In genomic region chr10:63021702-63022101, GRCm38 (mm10) we compare ENCODE assay signal across 8 mouse cellular contexts. TPM values are rescaled to one million over a fixed set of nuclear protein-coding genes. Genes with fewer than 3 reads are reported as not detected.
DNase-seq lines count a peak whose midpoint lies in the region; ATAC-seq and TF ChIP-seq lines count a peak whose summit lies in the region.

No protein-coding gene starts in this region.

- H3K4me2 ChIP-seq in forebrain, postnatal 0 days (ENCODE audit: low read depth): peak overlapping the region; percentile 63

- H3K27ac ChIP-seq in gastrocnemius, adult 2 months: peak overlapping the region; percentile 100
- H3K27ac ChIP-seq in forebrain, postnatal 0 days (ENCODE audit: low read depth, low read length): no peak overlapping the region
- no peak overlapping the region for H3K27ac ChIP-seq in macrophage

- TF ChIP-seq CTCF in gastrocnemius, adult 2 months (IDR thresholded peaks at IDR 0.05): no peak
- TF ChIP-seq CTCF in C2C12 (IDR thresholded peaks at IDR 0.05; ENCODE audit: control insufficient read depth, insufficient read depth, insufficient read length): no peak
- TF ChIP-seq CTCF in forebrain, postnatal 0 days (IDR thresholded peaks at IDR 0.05; ENCODE audit: low read depth): no peak

- H3K79me2 ChIP-seq in C2C12 (ENCODE audit: control insufficient read depth, insufficient read depth): peaks cover 69% of the 10 kb centered on the region
- peaks cover 63% of the 10 kb centered on the region for H3K79me2 ChIP-seq in macrophage (ENCODE audit: inconsistent target)

- ATAC-seq in forebrain, postnatal 0 days: no peak
- no peak for ATAC-seq in CD4-positive, CD25-positive, alpha-beta regulatory T cell, adult 4 months

- no peaks in the 10 kb centered on the region for H3K9me3 ChIP-seq in forebrain, postnatal 0 days (ENCODE audit: low read length)

- H3K36me3 ChIP-seq in C2C12 (ENCODE audit: control insufficient read depth, insufficient read depth) (peaks cover 28% of the 10 kb centered on the region), macrophage (ENCODE audit: inconsistent target) (peaks cover 6% of the 10 kb centered on the region; the same call in 1 of the 2 replicates)
- peaks cover 6% of the 10 kb centered on the region for H3K36me3 ChIP-seq in forebrain, postnatal 0 days (ENCODE audit: insufficient read depth)

- intact Hi-C loops in gastrocnemius, adult 2 months (cut with DNase I): loop anchor here (2.0 to 10.0 kb wide), 5 partner anchors 39 to 535 kb away; partner anchors contain the start of genes Ccar1, Herc4, Rufy2 and Vps26a

- H3K4me1 ChIP-seq in forebrain, postnatal 0 days (ENCODE audit: insufficient read depth): peaks cover 32% of the 10 kb centered on the region

- H3K4me3 ChIP-seq in gastrocnemius, adult 2 months: peak overlapping the region; percentile 74
- peak overlapping the region; percentile 72 for H3K4me3 ChIP-seq in C2C12 (ENCODE audit: insufficient read depth, poor library complexity, severe bottlenecking)
- H3K4me3 ChIP-seq in forebrain, postnatal 0 days (ENCODE audit: low read depth, low read length): peak overlapping the region; percentile 82
- peak overlapping the region; percentile 95; the same call in 1 of the 2 replicates for H3K4me3 ChIP-seq in macrophage (ENCODE audit: inconsistent target)

- 23% methylated on average over 4 of the region's 4 CpGs for WGBS in forebrain, postnatal 0 days
- 11% methylated on average over 4 of the region's 4 CpGs for WGBS in macrophage (ENCODE audit: missing documents)

- H3K79me3 ChIP-seq in C2C12 (ENCODE audit: low read depth): peaks cover 61% of the 10 kb centered on the region

- no peak overlapping the region for H3ac ChIP-seq in C2C12 (ENCODE audit: control insufficient read depth, insufficient read length, low read depth)

- DNase-seq in gastrocnemius, adult 2 months: no peak
- DNase-seq in gastrocnemius, adult 18-20 months (ENCODE audit: low spot score): no peak
- DNase-seq in forebrain, postnatal 0 days: no peak
- no peak for DNase-seq in layer of hippocampus, postnatal 25 days (ENCODE audit: extremely low spot score in 1 of 2, low spot score in 1 of 2)
- DNase-seq in frontal cortex, postnatal 25 days (ENCODE audit: low spot score in 2 of 2): no peak

- H3K27me3 ChIP-seq in C2C12 (ENCODE audit: control insufficient read depth, insufficient read depth, insufficient read length): no peaks in the 10 kb centered on the region
- H3K27me3 ChIP-seq in forebrain, postnatal 0 days (ENCODE audit: insufficient read depth, low read length): no peaks in the 10 kb centered on the region

- H3K9ac ChIP-seq in forebrain, postnatal 0 days: peak overlapping the region; percentile 100; the same call in 1 of the 2 replicates

TF ChIP-seq in C2C12, 6 proteins besides CTCF, POLR2A, EP300 and RAD21:
- TF ChIP-seq MYOG (IDR thresholded peaks at IDR 0.05; ENCODE audit: control insufficient read depth, extremely low read depth, insufficient read length): no peak
- no peak for TF ChIP-seq MAX (IDR thresholded peaks at IDR 0.05)
- no peak for TF ChIP-seq CEBPB (IDR thresholded peaks at IDR 0.05; ENCODE audit: low read depth)
- TF ChIP-seq FOSL1 (IDR thresholded peaks at IDR 0.05; ENCODE audit: insufficient read depth, low read length, poor library complexity, severe bottlenecking): no peak
- TF ChIP-seq USF1 (IDR thresholded peaks at IDR 0.05; ENCODE audit: low read depth): no peak
- no peak for TF ChIP-seq MYOD1 (IDR thresholded peaks at IDR 0.05; ENCODE audit: control insufficient read depth, insufficient read length, low read depth)

RNA-seq across cellular contexts. Expression of gene Hnrnph3, which starts 2.3 kb away (rescaled TPM):
- total RNA-seq in gastrocnemius, adult 2 months (2021): 10 to 100 TPM; 21.6 to 25.4 TPM
- 10 to 100 TPM; 14.6 to 24.2 TPM for total RNA-seq in gastrocnemius, adult 18-20 months (2021)
- polyA plus RNA-seq in C2C12 (2012; fragmentation: generic; extraction: Trizol) (15.9 TPM), macrophage (2018) (14.2 to 26.3 TPM (median 17.7 TPM) in 3 replicates)
- total RNA-seq in forebrain, postnatal 0 days (2014; rRNA removed): 18.1 and 19.6 TPM in 2 replicates
- 62.4 and 76.9 TPM in 2 replicates for polyA plus RNA-seq in forebrain, postnatal 0 days (2015; fragmentation: Nextera tagmentation; extraction: Ambion mirVana)
- total RNA-seq in macrophage (2018; cell fraction: chromatin; rRNA removed): 100 to 1,000 TPM; 113 to 416 (median 171) TPM
- total RNA-seq in macrophage (2018; cell fraction: cytosol; rRNA removed): 10 to 100 TPM in 15 of 26 experiments, 1 to 10 TPM in 11; 7.1 to 21.0 (median 10.4) TPM
- 100 to 1,000 TPM in 6 of 26 experiments, 10 to 100 TPM in 20; 44.8 to 169 (median 82.7) TPM for total RNA-seq in macrophage (2018; cell fraction: nucleus; rRNA removed)
- 100 to 1,000 TPM; 101 to 116 TPM for polyA plus RNA-seq in CD4-positive, CD25-positive, alpha-beta regulatory T cell, adult 4 months (2017; shearing (Covaris generic))
- total RNA-seq in layer of hippocampus, postnatal 25 days (2021): 10 to 100 TPM; 40.8 to 53.7 TPM

RNA-seq across cellular contexts. Expression of gene Pbld2, which starts 2.4 kb away (rescaled TPM):
- total RNA-seq in gastrocnemius, adult 2 months (2021): 1 to 10 TPM; 2.8 to 5.4 TPM
- 1 to 10 TPM; 3.4 to 3.7 TPM for total RNA-seq in gastrocnemius, adult 18-20 months (2021)
- polyA plus RNA-seq in C2C12 (2012; fragmentation: generic; extraction: Trizol) (0.11 TPM), macrophage (2018) (0.06 to 0.36 TPM in 2 of 3 replicates, not detected in the other)
- 0.23 and 1.3 TPM in 2 replicates for total RNA-seq in forebrain, postnatal 0 days (2014; rRNA removed)
- 0.44 and 0.73 TPM in 2 replicates for polyA plus RNA-seq in forebrain, postnatal 0 days (2015; fragmentation: Nextera tagmentation; extraction: Ambion mirVana)
- 10 to 100 TPM in 1 of 26 experiments, 1 to 10 TPM in 14, under 1 TPM in 10, not detected in 1; 0.41 to 11.4 (median 1.3) TPM for total RNA-seq in macrophage (2018; cell fraction: chromatin; rRNA removed)
- under 1 TPM in 16 of 26 experiments, not detected in 10; 0.07 to 0.44 (median 0.14) TPM for total RNA-seq in macrophage (2018; cell fraction: cytosol; rRNA removed)
- 1 to 10 TPM in 11 of 26 experiments, under 1 TPM in 11, not detected in 4; 0.17 to 3.2 (median 1.0) TPM for total RNA-seq in macrophage (2018; cell fraction: nucleus; rRNA removed)
- under 1 TPM; 0.46 to 0.95 TPM for polyA plus RNA-seq in CD4-positive, CD25-positive, alpha-beta regulatory T cell, adult 4 months (2017; shearing (Covaris generic))
- 1 to 10 TPM; 1.3 to 1.6 TPM for total RNA-seq in layer of hippocampus, postnatal 25 days (2021)

RNA-seq across cellular contexts. Expression of gene Pbld1, which starts 38.3 kb away (rescaled TPM):
- 1 to 10 TPM in 1 of 2 experiments, under 1 TPM in 1; 0.66 to 1.1 TPM for total RNA-seq in gastrocnemius, adult 2 months (2021)
- 1 to 10 TPM in 1 of 2 experiments, under 1 TPM in 1; 0.73 to 1.1 TPM for total RNA-seq in gastrocnemius, adult 18-20 months (2021)
- polyA plus RNA-seq in C2C12 (2012; fragmentation: generic; extraction: Trizol) (1.4 TPM), macrophage (2018) (not detected in 3 replicates)
- not detected in 2 replicates for total RNA-seq in forebrain, postnatal 0 days (2014; rRNA removed)
- 0.27 and 0.59 TPM in 2 replicates for polyA plus RNA-seq in forebrain, postnatal 0 days (2015; fragmentation: Nextera tagmentation; extraction: Ambion mirVana)
- under 1 TPM in 1 of 26 experiments, not detected in 25; 0.33 TPM for total RNA-seq in macrophage (2018; cell fraction: chromatin; rRNA removed)
- total RNA-seq in macrophage (2018; cell fraction: cytosol; rRNA removed): under 1 TPM in 1 of 26 experiments, not detected in 25; 0.06 TPM
- under 1 TPM in 5 of 26 experiments, not detected in 21; 0.17 to 0.30 (median 0.23) TPM for total RNA-seq in macrophage (2018; cell fraction: nucleus; rRNA removed)
- under 1 TPM in 1 of 2 experiments, not detected in 1; 0.13 TPM for polyA plus RNA-seq in CD4-positive, CD25-positive, alpha-beta regulatory T cell, adult 4 months (2017; shearing (Covaris generic))
- total RNA-seq in layer of hippocampus, postnatal 25 days (2021): under 1 TPM; 0.30 to 0.31 TPM

RNA-seq across cellular contexts. Expression of gene Rufy2, which starts 41.7 kb away (rescaled TPM):
- 1 to 10 TPM; 3.8 to 4.7 TPM for total RNA-seq in gastrocnemius, adult 2 months (2021)
- 1 to 10 TPM; 4.1 to 4.9 TPM for total RNA-seq in gastrocnemius, adult 18-20 months (2021)
- 2.4 TPM for polyA plus RNA-seq in C2C12 (2012; fragmentation: generic; extraction: Trizol)
- total RNA-seq in forebrain, postnatal 0 days (2014; rRNA removed): 50.9 and 55.6 TPM in 2 replicates
- polyA plus RNA-seq in forebrain, postnatal 0 days (2015; fragmentation: Nextera tagmentation; extraction: Ambion mirVana): 43.7 and 58.6 TPM in 2 replicates
- 100 to 1,000 TPM in 3 of 26 experiments, 10 to 100 TPM in 23; 16.3 to 105 (median 57.5) TPM for total RNA-seq in macrophage (2018; cell fraction: chromatin; rRNA removed)
- total RNA-seq in macrophage (2018; cell fraction: cytosol; rRNA removed): 10 to 100 TPM in 8 of 26 experiments, 1 to 10 TPM in 18; 3.6 to 12.5 (median 8.4) TPM
- total RNA-seq in macrophage (2018; cell fraction: nucleus; rRNA removed): 10 to 100 TPM in 25 of 26 experiments, 1 to 10 TPM in 1; 9.3 to 67.3 (median 25.7) TPM
- 9.7 to 10.9 TPM (median 10.0 TPM) in 3 replicates for polyA plus RNA-seq in macrophage (2018)
- 10 to 100 TPM; 41.0 to 52.8 TPM for polyA plus RNA-seq in CD4-positive, CD25-positive, alpha-beta regulatory T cell, adult 4 months (2017; shearing (Covaris generic))
- total RNA-seq in layer of hippocampus, postnatal 25 days (2021): 10 to 100 TPM; 67.3 to 73.5 TPM
